Mouse (Mus musculus): ENCODE measurements around the gene Gm12258. TPM values are rescaled to one million over a fixed set of nuclear protein-coding genes. Genes with fewer than 3 reads are reported as not detected.

Gm12258 gene
- total and polyA plus RNA-seq, 2 experiments from 2014 or later = 10.2 to 22.8 TPM

GRCm38 (mm10) chr11:58867039-58867953 is 20.3 kb downstream of the Gm12258 start, which contains the start of gene 2810021J22Rik:
TSS of gene 2810021J22Rik (plus strand) at chr11:58867216.
- H3K36me3 ChIP-seq (ENCODE audit: insufficient read depth) = peaks cover 14% of the 10 kb centered on the region
- ATAC-seq (peak; percentile 93), DNase-seq (peak; percentile 85)
- peak; percentile 38 for TF ChIP-seq CTCF (IDR thresholded peaks at IDR 0.05; ENCODE audit: low read depth)
- H3K27me3 ChIP-seq (ENCODE audit: insufficient read depth, low read length) = no peaks in the 10 kb centered on the region
- no peaks in the 10 kb centered on the region for H3K9me3 ChIP-seq (ENCODE audit: low read length)
- peak within 1 kb of the TSS; percentile 70 for H3K4me3 ChIP-seq (ENCODE audit: low read depth, low read length)
- H3K9ac ChIP-seq = peak within 1 kb of the TSS; percentile 82
- H3K4me2 ChIP-seq (ENCODE audit: low read depth) = peak within 1 kb of the TSS; percentile 73
- peaks cover 8% of the 10 kb centered on the region for H3K4me1 ChIP-seq (ENCODE audit: insufficient read depth)
- 5% methylated on average over 37 of the region's 37 CpGs for WGBS
- H3K27ac ChIP-seq (ENCODE audit: low read depth, low read length) = peak within 1 kb of the TSS; percentile 85

- no peak overlapping the region for H3K27ac ChIP-seq (ENCODE audit: low read depth, low read length)
- no peaks in the 10 kb centered on the region for H3K27me3 ChIP-seq (ENCODE audit: insufficient read depth, low read length)
- peak overlapping the region; percentile 82 for H3K9ac ChIP-seq
- WGBS = 79% methylated on average over 6 of the region's 6 CpGs
- peaks cover 8% of the 10 kb centered on the region for H3K4me1 ChIP-seq (ENCODE audit: insufficient read depth)
- H3K9me3 ChIP-seq (ENCODE audit: low read length) = no peaks in the 10 kb centered on the region
- H3K36me3 ChIP-seq (ENCODE audit: insufficient read depth) = peaks cover 15% of the 10 kb centered on the region
- H3K4me3 ChIP-seq (ENCODE audit: low read depth, low read length) = peak overlapping the region; percentile 70
- ATAC-seq = no peak
- H3K4me2 ChIP-seq (ENCODE audit: low read depth) = peak overlapping the region; percentile 73
- DNase-seq = no peak
- no peak for TF ChIP-seq CTCF (IDR thresholded peaks at IDR 0.05; ENCODE audit: low read depth)
These were observed 21.0 kb downstream of the Gm12258 start for GRCm38 (mm10) chr11:58867954-58868330.

GRCm38 (mm10) chr11:58870961-58871360 is 24.0 kb downstream of the Gm12258 start:
- Histone ChIP-seq H3K27me3 (ENCODE audit: insufficient read depth, low read length) (no peaks in the 10 kb centered on the region), H3K36me3 (ENCODE audit: insufficient read depth) (peaks cover 15% of the 10 kb centered on the region), H3K9ac (no peak overlapping the region), H3K4me3 (ENCODE audit: low read depth, low read length) (no peak overlapping the region), H3K27ac (ENCODE audit: low read depth, low read length) (no peak overlapping the region), H3K9me3 (ENCODE audit: low read length) (no peaks in the 10 kb centered on the region), H3K4me1 (ENCODE audit: insufficient read depth) (peaks cover 8% of the 10 kb centered on the region), H3K4me2 (ENCODE audit: low read depth) (no peak overlapping the region)
- ATAC-seq (no peak), DNase-seq (no peak)
- no peak for TF ChIP-seq CTCF (IDR thresholded peaks at IDR 0.05; ENCODE audit: low read depth)
- 86% methylated on average over 4 of the region's 4 CpGs for WGBS

- H3K4me2 ChIP-seq (ENCODE audit: low read depth) = no peak overlapping the region
- DNase-seq (no peak), ATAC-seq (no peak)
- no peaks in the 10 kb centered on the region for H3K27me3 ChIP-seq (ENCODE audit: insufficient read depth, low read length)
- no peaks in the 10 kb centered on the region for H3K9me3 ChIP-seq (ENCODE audit: low read length)
- no peak overlapping the region for H3K27ac ChIP-seq (ENCODE audit: low read depth, low read length)
- peaks cover 45% of the 10 kb centered on the region for H3K36me3 ChIP-seq (ENCODE audit: insufficient read depth)
- no peak overlapping the region for H3K4me3 ChIP-seq (ENCODE audit: low read depth, low read length)
- WGBS = 85% methylated on average over 8 of the region's 8 CpGs
- H3K9ac ChIP-seq = no peak overlapping the region
- H3K4me1 ChIP-seq (ENCODE audit: insufficient read depth) = no peaks in the 10 kb centered on the region
- TF ChIP-seq CTCF (IDR thresholded peaks at IDR 0.05; ENCODE audit: low read depth) = no peak
These were observed 36.8 kb downstream of the Gm12258 start for GRCm38 (mm10) chr11:58883756-58884155.

- DNase-seq (no peak), ATAC-seq (no peak)
- H3K9ac ChIP-seq = no peak overlapping the region
- no peaks in the 10 kb centered on the region for H3K27me3 ChIP-seq (ENCODE audit: insufficient read depth, low read length)
- H3K4me1 ChIP-seq (ENCODE audit: insufficient read depth) = no peaks in the 10 kb centered on the region
- WGBS = 91% methylated on average over 10 of the region's 10 CpGs
- peaks cover 55% of the 10 kb centered on the region for H3K36me3 ChIP-seq (ENCODE audit: insufficient read depth)
- H3K27ac ChIP-seq (ENCODE audit: low read depth, low read length) = no peak overlapping the region
- H3K4me3 ChIP-seq (ENCODE audit: low read depth, low read length) = no peak overlapping the region
- no peaks in the 10 kb centered on the region for H3K9me3 ChIP-seq (ENCODE audit: low read length)
- no peak for TF ChIP-seq CTCF (IDR thresholded peaks at IDR 0.05; ENCODE audit: low read depth)
- no peak overlapping the region for H3K4me2 ChIP-seq (ENCODE audit: low read depth)
These were observed 43.6 kb downstream of the Gm12258 start for GRCm38 (mm10) chr11:58890511-58890910.

- 71% methylated on average over 6 of the region's 6 CpGs for WGBS
- Histone ChIP-seq H3K9me3 (ENCODE audit: low read length) (no peaks in the 10 kb centered on the region), H3K4me2 (ENCODE audit: low read depth) (no peak overlapping the region), H3K4me1 (ENCODE audit: insufficient read depth) (no peaks in the 10 kb centered on the region), H3K36me3 (ENCODE audit: insufficient read depth) (peaks cover 66% of the 10 kb centered on the region), H3K27ac (ENCODE audit: low read depth, low read length) (no peak overlapping the region), H3K9ac (no peak overlapping the region), H3K27me3 (ENCODE audit: insufficient read depth, low read length) (no peaks in the 10 kb centered on the region), H3K4me3 (ENCODE audit: low read depth, low read length) (no peak overlapping the region)
- no peak for ATAC-seq
- no peak for DNase-seq
- no peak for TF ChIP-seq CTCF (IDR thresholded peaks at IDR 0.05; ENCODE audit: low read depth)
These were observed 47.5 kb downstream of the Gm12258 start for GRCm38 (mm10) chr11:58894456-58894855.

- Histone ChIP-seq H3K27me3 (ENCODE audit: insufficient read depth, low read length) (no peaks in the 10 kb centered on the region), H3K36me3 (ENCODE audit: insufficient read depth) (peaks cover 57% of the 10 kb centered on the region), H3K4me2 (ENCODE audit: low read depth) (no peak overlapping the region), H3K4me3 (ENCODE audit: low read depth, low read length) (no peak overlapping the region), H3K4me1 (ENCODE audit: insufficient read depth) (no peaks in the 10 kb centered on the region), H3K27ac (ENCODE audit: low read depth, low read length) (no peak overlapping the region), H3K9me3 (ENCODE audit: low read length) (no peaks in the 10 kb centered on the region), H3K9ac (no peak overlapping the region)
- WGBS = 74% methylated on average over 6 of the region's 6 CpGs
- TF ChIP-seq CTCF (IDR thresholded peaks at IDR 0.05; ENCODE audit: low read depth) = no peak
- no peak for ATAC-seq
- DNase-seq = no peak
These were observed 50.5 kb downstream of the Gm12258 start for GRCm38 (mm10) chr11:58897485-58897884.

Data from forebrain, postnatal 0 days (tissue).